Mouse (Mus musculus) v-Abl transformed pro-B cells (cell line): Measurements from ENCODE around the gene Mex3d.

Source experiments
- in situ Hi-C, 2 experiments: fragments of 400-800 bp; cut with MboI; formaldehyde crosslinking; loops; one replicate each; pipeline ENCODE4 v1.15.1; 2025; ENCODE audit not compliant: unreplicated experiment in 2 of 2

Gene Mex3d

GRCm38 (mm10) chr10:80341491-80342304 lies 45.8 kb downstream of the Mex3d start:
- in situ Hi-C loops, result loop anchor here in 1 of 2 experiments (10.0 kb wide), 1 partner anchor 47 kb away; the partner anchor contains the start of genes Apc2 and Rps15

GRCm38 (mm10) chr10:80341026-80341425 lies 46.4 kb downstream of the Mex3d start:
- in situ Hi-C loops, result loop anchor here in 1 of 2 experiments (10.0 kb wide), 1 partner anchor 46 kb away; the partner anchor contains the start of genes Apc2 and Rps15

GRCm38 (mm10) chr10:80339941-80340750 lies 47.3 kb downstream of the Mex3d start:
- in situ Hi-C loops, result loop anchor here (5.0 to 10.0 kb wide), 2 partner anchors 32 to 45 kb away; partner anchors contain the start of genes Apc2 (in 1 of the 2) and Rps15 (in 1 of the 2)

GRCm38 (mm10) chr10:80336263-80336662 lies 51.2 kb downstream of the Mex3d start:
- in situ Hi-C loops, result loop anchor here in 1 of 2 experiments (5.0 kb wide), 1 partner anchor 36 kb away; no protein-coding TSS in a partner anchor

GRCm38 (mm10) chr10:80332525-80332989 lies 54.9 kb downstream of the Mex3d start:
- in situ Hi-C loops, result no loop called here

- in situ Hi-C loops, result no loop called here
Measured at GRCm38 (mm10) chr10:80331636-80332524, 55.6 kb downstream of the Mex3d start.

GRCm38 (mm10) chr10:80330888-80331287 lies 56.6 kb downstream of the Mex3d start:
- in situ Hi-C loops, result no loop called here
